Mouse (Mus musculus) MEL (cell line): Measurements from ENCODE around the gene E130114P18Rik. TPM values are rescaled to one million over a fixed set of nuclear protein-coding genes. Genes with fewer than 3 reads are reported as not detected.
A peak's percentile ranks its signal among the peaks of the same experiment; 100 is the strongest.

ENCODE experiments used
- DNase-seq: peaks from one replicate; pipeline ENCODE4 v3.0.0; 2011; ENCODE audit warnings: low read depth, low spot score
- H3K27ac ChIP-seq: 2 replicates; pipeline ENCODE4 v1.5.1; 2012; ENCODE audit warnings: low read depth, mild to moderate bottlenecking, control low read depth, low read length, moderate library complexity; ENCODE audit not compliant: control insufficient read depth
- H3K27me3 ChIP-seq, 2 experiments: fragments of 150-350 bp in 1 of 2; sonication (generic) in 1 of 2; 2 replicates each; pipeline ENCODE4 v1.6.1; 2012; ENCODE audit warnings: low read length in 2 of 2, mild to moderate bottlenecking in 2 of 2, improper control_type of control experiment in 1 of 2, moderate library complexity in 1 of 2; ENCODE audit not compliant: insufficient read depth in 2 of 2, control insufficient read depth in 1 of 2
- H3K36me3 ChIP-seq, 2 experiments: 2 replicates each; pipeline ENCODE4 v1.6.1; 2012 to 2014; ENCODE audit warnings: low read length in 2 of 2, improper control_type of control experiment in 1 of 2, inconsistent platforms in 1 of 2, mild to moderate bottlenecking in 1 of 2; ENCODE audit not compliant: insufficient read depth in 2 of 2, control insufficient read depth in 1 of 2
- H3K4me1 ChIP-seq, 2 experiments: fragments of 150-350 bp in 1 of 2; sonication (generic) in 1 of 2; 2 replicates each; pipeline ENCODE4 v1.6.1; 2012; ENCODE audit warnings: low read length in 2 of 2, improper control_type of control experiment in 1 of 2, mild to moderate bottlenecking in 1 of 2; ENCODE audit not compliant: insufficient read depth in 2 of 2, control insufficient read depth in 1 of 2
- H3K4me3 ChIP-seq, 2 experiments: fragments of 150-350 bp in 1 of 2; sonication (generic) in 1 of 2; 2 replicates each; pipeline ENCODE4 v1.5.1; 2012; ENCODE audit warnings: low read depth in 2 of 2, low read length in 2 of 2, mild to moderate bottlenecking in 2 of 2, moderate library complexity in 2 of 2, control low read depth in 1 of 2, improper control_type of control experiment in 1 of 2; ENCODE audit not compliant: control insufficient read depth in 1 of 2, insufficient read depth in 1 of 2
- H3K79me2 ChIP-seq: 2 replicates; pipeline ENCODE4 v1.6.1; 2012; ENCODE audit warnings: mild to moderate bottlenecking, low read length, moderate library complexity; ENCODE audit not compliant: control insufficient read depth, poor library complexity, insufficient read depth
- H3K9ac ChIP-seq: 2 replicates; pipeline ENCODE4 v1.6.1; 2012; ENCODE audit warnings: low read depth, mild to moderate bottlenecking, control low read depth, low read length, moderate library complexity; ENCODE audit not compliant: control insufficient read depth, poor library complexity, severe bottlenecking
- H3K9me3 ChIP-seq: fragments of 150-350 bp; sonication (generic); replicated peaks from 2 replicates; pipeline ENCODE4 v1.6.1; 2012; ENCODE audit warnings: mild to moderate bottlenecking, low read length, improper control_type of control experiment, moderate library complexity; ENCODE audit not compliant: insufficient read depth
- CHD2 ChIP-seq: IDR thresholded peaks from 2 replicates; pipeline ENCODE4 v1.6.1; 2011; ENCODE audit warnings: low read length, improper control_type of control experiment
- E2F4 ChIP-seq: IDR thresholded peaks from 2 replicates; pipeline ENCODE4 v1.6.1; 2011; ENCODE audit warnings: low read depth, low read length, improper control_type of control experiment, borderline replicate concordance
- ELF1 ChIP-seq: IDR thresholded peaks from 2 replicates; pipeline ENCODE4 v1.6.1; 2014; ENCODE audit warnings: low read depth, mild to moderate bottlenecking, inconsistent platforms, low read length, improper control_type of control experiment, moderate library complexity
- GABPA ChIP-seq: IDR thresholded peaks from 2 replicates; pipeline ENCODE4 v1.6.1; 2012; ENCODE audit warnings: low read depth, mild to moderate bottlenecking, inconsistent platforms, low read length, improper control_type of control experiment, moderate library complexity
- MAX ChIP-seq: IDR thresholded peaks from 2 replicates; pipeline ENCODE4 v1.6.1; 2011; ENCODE audit warnings: low read length, improper control_type of control experiment
- MAZ ChIP-seq: IDR thresholded peaks from 2 replicates; pipeline ENCODE4 v1.6.1; 2012; ENCODE audit warnings: low read depth, mild to moderate bottlenecking, inconsistent platforms, low read length, improper control_type of control experiment
- MEF2A ChIP-seq: IDR thresholded peaks from 2 replicates; pipeline ENCODE4 v1.6.1; 2014; ENCODE audit warnings: low read depth, mild to moderate bottlenecking, inconsistent platforms, low read length, improper control_type of control experiment; ENCODE audit not compliant: poor library complexity, insufficient replicate concordance, severe bottlenecking; ENCODE audit errors: extremely low read depth
- MXI1 ChIP-seq: IDR thresholded peaks from 2 replicates; pipeline ENCODE4 v1.6.1; 2011; ENCODE audit warnings: mild to moderate bottlenecking, low read depth, low read length, improper control_type of control experiment
- POLR2AphosphoS5 ChIP-seq: IDR thresholded peaks from 2 replicates; pipeline ENCODE4 v1.6.1; 2012; ENCODE audit warnings: low read depth, borderline replicate concordance, mild to moderate bottlenecking, inconsistent platforms, low read length, moderate library complexity, mixed read lengths
- RCOR1 ChIP-seq: IDR thresholded peaks from 2 replicates; pipeline ENCODE4 v1.6.1; 2012; ENCODE audit warnings: low read depth, mild to moderate bottlenecking, inconsistent platforms, low read length, improper control_type of control experiment
- SIN3A ChIP-seq: IDR thresholded peaks from 2 replicates; pipeline ENCODE4 v1.6.1; 2012; ENCODE audit warnings: low read length, improper control_type of control experiment, inconsistent platforms
- TAL1 ChIP-seq: IDR thresholded peaks from 2 replicates; pipeline ENCODE4 v1.6.1; 2012; ENCODE audit warnings: mild to moderate bottlenecking, inconsistent platforms, low read length, moderate library complexity, mixed read lengths
- TBP ChIP-seq: IDR thresholded peaks from 2 replicates; pipeline ENCODE4 v1.8.0; 2011; ENCODE audit warnings: low read depth, low read length, improper control_type of control experiment
- TCF12 ChIP-seq: IDR thresholded peaks from 2 replicates; pipeline ENCODE4 v1.6.1; 2014; ENCODE audit warnings: low read depth, mild to moderate bottlenecking, inconsistent platforms, low read length, improper control_type of control experiment, moderate library complexity
- UBTF ChIP-seq: IDR thresholded peaks from 2 replicates; pipeline ENCODE4 v1.6.1; 2012; ENCODE audit warnings: low read depth, mild to moderate bottlenecking, inconsistent platforms, low read length, improper control_type of control experiment, moderate library complexity, borderline replicate concordance; ENCODE audit not compliant: insufficient read depth
- USF1 ChIP-seq: IDR thresholded peaks from 2 replicates; pipeline ENCODE4 v1.6.1; 2014; ENCODE audit warnings: low read depth, mild to moderate bottlenecking, inconsistent platforms, low read length, improper control_type of control experiment, moderate library complexity
- USF2 ChIP-seq, 2 experiments: IDR thresholded peaks; 2 replicates each; pipeline ENCODE4 v1.6.1; 2011 to 2012; ENCODE audit warnings: improper control_type of control experiment in 2 of 2, low read length in 2 of 2, borderline replicate concordance in 1 of 2, inconsistent platforms in 1 of 2, low read depth in 1 of 2, mild to moderate bottlenecking in 1 of 2; ENCODE audit not compliant: insufficient read depth in 1 of 2
- ZC3H11A ChIP-seq: IDR thresholded peaks from 2 replicates; pipeline ENCODE4 v1.6.1; 2012; ENCODE audit warnings: low read depth, mild to moderate bottlenecking, inconsistent platforms, low read length, improper control_type of control experiment
- ZKSCAN1 ChIP-seq: IDR thresholded peaks from 2 replicates; pipeline ENCODE4 v1.6.1; 2012; ENCODE audit warnings: low read depth, mild to moderate bottlenecking, inconsistent platforms, low read length, improper control_type of control experiment, moderate library complexity
- ZMIZ1 ChIP-seq: IDR thresholded peaks from 2 replicates; pipeline ENCODE4 v1.6.1; 2012; ENCODE audit warnings: low read depth, mild to moderate bottlenecking, inconsistent platforms, low read length, improper control_type of control experiment, moderate library complexity
- ZNF384 ChIP-seq: IDR thresholded peaks from 2 replicates; pipeline ENCODE4 v1.6.1; 2012; ENCODE audit warnings: low read depth, mild to moderate bottlenecking, inconsistent platforms, low read length, improper control_type of control experiment
- polyA plus RNA-seq, 2 experiments: library from polyadenylated mRNA; stranded (reverse) in 1 of 2; unstranded in 1 of 2; fragments of >175 nt in 1 of 2; fragments of >200 nt in 1 of 2; gene quantifications; 2 replicates each; pipeline versions ENCODE4 v1.2.1 to v1.2.4; 2012; ENCODE audit warnings: low replicate concordance in 2 of 2, low read depth in 1 of 2; ENCODE audit not compliant: insufficient read length in 2 of 2, insufficient read depth in 1 of 2, missing spikeins in 1 of 2
- total RNA-seq: library from RNA; depleted of rRNA; stranded (reverse); fragments of 300-350 nt; gene quantifications from 2 replicates; pipeline ENCODE4 v1.2.3, GENCODE M21; 2012

E130114P18Rik gene
- total and polyA plus RNA-seq, 3 experiments: not detected

- H3K36me3 ChIP-seq: peaks cover 21 to 62% of the 10 kb centered on the region in 2 experiments
- no peaks in the 10 kb centered on the region for H3K27me3 ChIP-seq
- H3K27ac ChIP-seq: no peak overlapping the region
- H3K79me2 ChIP-seq: peaks cover 63% of the 10 kb centered on the region
- no peak overlapping the region for H3K4me3 ChIP-seq
- peaks cover 19 to 30% of the 10 kb centered on the region in 2 experiments for H3K4me1 ChIP-seq
- TF ChIP-seq ZMIZ1 (no peak), RCOR1 (no peak), TBP (no peak), UBTF (no peak), ELF1 (no peak), ZKSCAN1 (no peak), MAX (no peak), ZC3H11A (no peak), E2F4 (no peak), MAZ (no peak), POLR2AphosphoS5 (no peak), TAL1 (no peak), MXI1 (no peak), SIN3A (no peak), TCF12 (no peak), GABPA (no peak), CHD2 (no peak), ZNF384 (no peak), USF2 (IDR thresholded peaks at IDR 0.05; ENCODE audit: borderline replicate concordance in 1 of 2, insufficient read depth in 1 of 2, low read depth in 1 of 2, low read length in 2 of 2) (no peak)
- no peaks in the 10 kb centered on the region for H3K9me3 ChIP-seq
- no peak overlapping the region for H3K9ac ChIP-seq
- DNase-seq: no peak
Observed at GRCm38 (mm10) chr4:97824451-97824850, 46.6 kb upstream of the E130114P18Rik start.

DNA sequence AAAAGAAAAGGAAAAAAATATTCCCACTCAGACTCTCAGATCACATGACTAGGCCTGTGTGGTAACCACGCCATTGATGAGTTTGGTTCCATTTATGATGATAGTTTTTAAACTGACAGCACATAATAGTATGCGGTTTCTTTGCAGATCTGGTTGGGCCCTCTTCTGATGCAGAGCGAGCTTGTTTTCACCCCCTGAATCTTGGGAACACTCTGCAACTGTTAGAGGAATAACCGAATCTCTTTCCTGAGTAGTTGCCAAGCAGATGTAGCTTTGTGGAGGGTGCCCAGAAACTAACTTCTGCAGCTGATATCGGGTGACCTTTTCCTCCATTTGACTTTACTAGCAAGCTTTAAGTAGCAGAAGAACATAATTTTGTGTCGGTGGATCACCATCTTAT lies 45.6 kb upstream of the E130114P18Rik start:
- H3K36me3 ChIP-seq: peaks cover 28 to 62% of the 10 kb centered on the region in 2 experiments
- no peak overlapping the region for H3K9ac ChIP-seq
- H3K27me3 ChIP-seq: no peaks in the 10 kb centered on the region
- no peaks in the 10 kb centered on the region for H3K9me3 ChIP-seq
- peaks cover 19 to 31% of the 10 kb centered on the region in 2 experiments for H3K4me1 ChIP-seq
- no peak overlapping the region for H3K4me3 ChIP-seq
- H3K79me2 ChIP-seq: peaks cover 67% of the 10 kb centered on the region
- DNase-seq: no peak
- 0 out of 2 replicates have a peak, but pooled peaks have one; percentile 19 for TF ChIP-seq USF1
- TF ChIP-seq MEF2A: no peak
- TF ChIP-seq, all 39 proteins: peak for 1
- H3K27ac ChIP-seq: no peak overlapping the region
